Mouse (Mus musculus): ENCODE measurements around the gene Ubtfl1. TPM values are rescaled to one million over a fixed set of nuclear protein-coding genes. Genes with fewer than 3 reads are reported as not detected.

Gene Ubtfl1
- polyA plus RNA-seq (2015; fragmentation: Nextera tagmentation; extraction: Ambion mirVana): not detected in 2 replicates

DNA sequence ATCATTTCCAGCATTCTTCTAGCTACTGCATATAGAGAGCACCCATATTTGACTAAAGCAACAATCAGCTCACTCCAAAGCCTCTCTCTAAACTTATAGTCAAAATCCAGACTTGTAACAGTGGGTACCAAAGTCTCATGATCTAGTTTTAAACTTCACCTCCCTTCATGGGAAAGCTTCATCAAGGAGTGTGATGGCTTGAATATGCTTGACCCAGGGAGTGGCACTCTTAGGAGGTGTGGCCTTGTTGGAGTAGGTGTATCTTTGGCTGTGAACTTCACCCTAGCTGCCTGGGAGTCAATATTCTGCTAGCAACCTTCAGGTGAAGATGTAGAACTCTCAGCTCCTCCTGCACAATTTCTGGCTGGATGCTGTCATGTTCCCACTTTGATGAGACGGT is at the start of gene Ubtfl1:
Gene Ubtfl1, plus strand, starts transcription at position 301 of the 400 bp plus-strand sequence.

DNA sequence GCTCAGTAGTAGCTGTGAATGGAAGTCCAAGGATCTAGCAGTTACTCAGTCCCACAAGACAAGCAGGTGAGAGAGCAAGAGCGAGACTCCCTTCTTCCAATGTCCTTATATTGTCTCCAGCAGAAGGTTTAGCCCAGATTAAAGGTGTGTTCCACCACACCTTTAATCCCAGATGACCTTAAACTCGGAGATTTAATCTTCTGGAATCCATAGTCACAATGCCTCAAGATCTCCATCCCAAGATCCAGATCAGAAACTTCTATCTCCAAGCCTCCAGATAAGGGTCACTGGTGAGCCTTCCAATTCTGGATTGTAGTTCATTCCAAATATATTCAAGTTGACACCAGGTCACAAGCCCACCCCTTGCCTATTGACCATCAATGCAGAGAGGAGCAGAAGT is 1.3 kb upstream of the Ubtfl1 start, which contains the start of gene Naalad2:
Gene Naalad2, minus strand, starts transcription at position 101 of the 400 bp plus-strand sequence.

DNA sequence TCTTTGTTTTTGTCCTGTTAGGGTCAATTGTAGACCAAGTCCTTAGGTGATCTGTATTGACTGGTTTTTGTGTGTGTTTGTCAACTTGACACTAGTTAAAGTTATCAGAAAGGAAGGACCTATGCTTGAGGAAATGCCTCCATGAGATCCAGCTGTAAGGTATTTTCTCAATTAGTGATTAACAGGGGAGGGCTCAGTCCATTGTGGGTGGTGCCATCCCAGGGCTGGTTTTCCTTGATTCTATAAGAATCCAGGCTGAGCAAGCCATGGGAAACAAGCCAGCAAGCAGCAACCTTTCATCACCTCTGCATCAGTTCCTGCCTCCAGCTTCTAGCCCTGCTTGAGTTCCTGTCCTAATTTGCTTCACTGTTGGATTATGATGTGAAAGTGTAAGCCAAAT is 26.1 kb downstream of the Ubtfl1 start, which contains the start of gene Mbd3l2:
Gene Mbd3l2, plus strand, starts transcription at position 301 of the 400 bp plus-strand sequence.

Small RNAs within 50 kb of the gene (microRNA-seq; reads per million reads assigned to microRNA genes)
- gene Gm22854: not detected

Other genes starting within 250 kb of the Ubtfl1 start
- 75.6 and 83.6 TPM in 2 replicates for gene Chordc1, start 112.3 kb upstream of the Ubtfl1 start, polyA plus RNA-seq (2015; fragmentation: Nextera tagmentation; extraction: Ambion mirVana)
- 0.93 and 1.2 TPM in 2 replicates for gene Naalad2, start 1.4 kb upstream of the Ubtfl1 start, polyA plus RNA-seq (2015; fragmentation: Nextera tagmentation; extraction: Ambion mirVana)
- not detected in 2 replicates for gene Mbd3l2, start 26.2 kb downstream of the Ubtfl1 start, polyA plus RNA-seq (2015; fragmentation: Nextera tagmentation; extraction: Ambion mirVana)
- 12.9 and 13.2 TPM in 2 replicates for gene Zfp558, start 73.8 kb downstream of the Ubtfl1 start, polyA plus RNA-seq (2015; fragmentation: Nextera tagmentation; extraction: Ambion mirVana)
- not detected in 2 replicates for gene Mbd3l1, start 73.9 kb downstream of the Ubtfl1 start, polyA plus RNA-seq (2015; fragmentation: Nextera tagmentation; extraction: Ambion mirVana)